Comparison of ENCODE assay signal across 21 mouse cellular contexts in genomic region chr2:72324436-72324835, GRCm38 (mm10). TPM values are rescaled to one million over a fixed set of nuclear protein-coding genes. Genes with fewer than 3 reads are reported as not detected.
A peak's percentile ranks its signal among the peaks of the same experiment; 100 is the strongest.
DNase-seq lines count a peak whose midpoint lies in the region; ATAC-seq lines count a peak whose summit lies in the region.
"Had no signal": no experiment of that assay in that cellular context is flagged by ENCODE, and none has a peak within 500 bp of the region (broad histone marks: within the 10 kb centered on the region; RNA-seq: fewer than 3 reads in every experiment).

No protein-coding gene starts in this region.

- no peak overlapping the region for H3K27ac ChIP-seq in forebrain, embryonic 14.5 days (ENCODE audit: low read depth, low read length)
- no peak overlapping the region for H3K27ac ChIP-seq in forebrain, embryonic 13.5 days
- H3K27ac ChIP-seq in heart, embryonic 11.5 days (ENCODE audit: low read depth, low read length): no peak overlapping the region
- H3K27ac ChIP-seq in midbrain, embryonic 11.5 days (ENCODE audit: low read depth, low read length): no peak overlapping the region
- no peak overlapping the region for H3K27ac ChIP-seq in midbrain, embryonic 10.5 days (replicated peaks)
- H3K27ac ChIP-seq: embryonic facial prominence, embryonic 13.5 days; heart, embryonic 13.5 days; liver, embryonic 15.5 days; neural tube, embryonic 13.5 days had no signal

- intact Hi-C loops in heart, postnatal 14 days (cut with DNase I): no loop called here

- H3K4me2 ChIP-seq in forebrain, embryonic 14.5 days (ENCODE audit: low read length): no peak overlapping the region
- no peak overlapping the region for H3K4me2 ChIP-seq in forebrain, embryonic 13.5 days
- H3K4me2 ChIP-seq in heart, embryonic 11.5 days: no peak overlapping the region
- H3K4me2 ChIP-seq in midbrain, embryonic 11.5 days: no peak overlapping the region
- H3K4me2 ChIP-seq: embryonic facial prominence, embryonic 13.5 days; heart, embryonic 13.5 days; liver, embryonic 15.5 days; neural tube, embryonic 13.5 days had no signal

- no peaks in the 10 kb centered on the region for H3K27me3 ChIP-seq in forebrain, embryonic 14.5 days (replicated peaks; ENCODE audit: control insufficient read depth, insufficient read depth, low read length)
- H3K27me3 ChIP-seq in forebrain, embryonic 13.5 days: no peaks in the 10 kb centered on the region
- no peaks in the 10 kb centered on the region for H3K27me3 ChIP-seq in heart, embryonic 11.5 days (ENCODE audit: control insufficient read depth, insufficient read depth, low read length)
- no peaks in the 10 kb centered on the region for H3K27me3 ChIP-seq in midbrain, embryonic 11.5 days (ENCODE audit: control insufficient read depth, insufficient read depth, low read length)
- H3K27me3 ChIP-seq in midbrain, embryonic 10.5 days (ENCODE audit: low read depth, poor library complexity, severe bottlenecking): no peaks in the 10 kb centered on the region; the same call in 1 of the 2 replicates
- H3K27me3 ChIP-seq: embryonic facial prominence, embryonic 13.5 days; heart, embryonic 13.5 days; liver, embryonic 15.5 days; megakaryocyte, embryonic 14.5 days; neural tube, embryonic 13.5 days; Patski had no signal

- H3K4me1 ChIP-seq in forebrain, embryonic 14.5 days (ENCODE audit: control insufficient read depth, insufficient read depth, low read length): no peaks in the 10 kb centered on the region; the same call in 1 of the 2 replicates
- peaks cover 22% of the 10 kb centered on the region; the same call in 1 of the 2 replicates for H3K4me1 ChIP-seq in forebrain, embryonic 13.5 days
- H3K4me1 ChIP-seq in heart, embryonic 11.5 days (ENCODE audit: control insufficient read depth, insufficient read depth, low read length): peaks cover 30% of the 10 kb centered on the region
- H3K4me1 ChIP-seq in midbrain, embryonic 11.5 days (ENCODE audit: control insufficient read depth, insufficient read depth, low read length): peaks cover 7% of the 10 kb centered on the region
- H3K4me1 ChIP-seq in midbrain, embryonic 10.5 days: peaks cover 44% of the 10 kb centered on the region

- peak; percentile 41 for DNase-seq in forebrain, embryonic 14.5 days (ENCODE audit: low spot score)
- DNase-seq in heart, postnatal 14 days: peak; percentile 28 to 31
- DNase-seq in kidney, postnatal 10 days: peak; percentile 50
- no peak for DNase-seq in kidney, postnatal 36 days
- DNase-seq in midbrain, embryonic 11.5 days (ENCODE audit: low spot score, missing footprints): peak; percentile 51
- no peak for DNase-seq in midbrain, embryonic 10.5 days (ENCODE audit: low spot score)
- DNase-seq: adrenal gland, adult 8-10 months; cerebellum, postnatal 10 days; layer of hippocampus, postnatal 36 days; lung, postnatal 10 days; thymus, postnatal 14 days had no signal

- no peak for ATAC-seq in forebrain, embryonic 14.5 days
- ATAC-seq in forebrain, embryonic 13.5 days: no peak
- no peak for ATAC-seq in heart, embryonic 11.5 days (replicated peaks; ENCODE audit: insufficient number of reproducible peaks, low FRiP score, low TSS enrichment)
- no peak for ATAC-seq in midbrain, embryonic 11.5 days (ENCODE audit: low FRiP score)
- ATAC-seq: CD4-positive, CD25-positive, alpha-beta regulatory T cell, adult 4 months; intestine, embryonic 16.5 days; Patski had no signal

- H3K9me3 ChIP-seq in forebrain, embryonic 14.5 days (replicated peaks; ENCODE audit: control insufficient read depth, low read length): no peaks in the 10 kb centered on the region
- no peaks in the 10 kb centered on the region for H3K9me3 ChIP-seq in forebrain, embryonic 13.5 days (replicated peaks)
- H3K9me3 ChIP-seq in heart, embryonic 11.5 days (replicated peaks; ENCODE audit: control insufficient read depth, low read length): no peaks in the 10 kb centered on the region
- no peaks in the 10 kb centered on the region for H3K9me3 ChIP-seq in midbrain, embryonic 11.5 days (ENCODE audit: control insufficient read depth, low read length)
- no peaks in the 10 kb centered on the region for H3K9me3 ChIP-seq in midbrain, embryonic 10.5 days (replicated peaks)
- H3K9me3 ChIP-seq: embryonic facial prominence, embryonic 13.5 days; heart, embryonic 13.5 days; liver, embryonic 15.5 days; megakaryocyte, embryonic 14.5 days; neural tube, embryonic 13.5 days had no signal

- H3K4me3 ChIP-seq in forebrain, embryonic 14.5 days (ENCODE audit: low read depth, low read length): no peak overlapping the region
- H3K4me3 ChIP-seq in forebrain, embryonic 13.5 days: no peak overlapping the region
- no peak overlapping the region for H3K4me3 ChIP-seq in heart, embryonic 11.5 days (ENCODE audit: low read depth, low read length)
- H3K4me3 ChIP-seq in midbrain, embryonic 11.5 days (ENCODE audit: low read depth, low read length): no peak overlapping the region
- H3K4me3 ChIP-seq in midbrain, embryonic 10.5 days: no peak overlapping the region
- H3K4me3 ChIP-seq: embryonic facial prominence, embryonic 13.5 days; heart, embryonic 13.5 days; liver, embryonic 15.5 days; megakaryocyte, embryonic 14.5 days; neural tube, embryonic 13.5 days had no signal

- H3K36me3 ChIP-seq in forebrain, embryonic 14.5 days (ENCODE audit: control insufficient read depth, insufficient read depth, low read length): no peaks in the 10 kb centered on the region
- H3K36me3 ChIP-seq in forebrain, embryonic 13.5 days (ENCODE audit: poor library complexity, severe bottlenecking): no peaks in the 10 kb centered on the region
- no peaks in the 10 kb centered on the region for H3K36me3 ChIP-seq in heart, embryonic 11.5 days (ENCODE audit: control insufficient read depth, insufficient read depth, low read length)
- no peaks in the 10 kb centered on the region for H3K36me3 ChIP-seq in midbrain, embryonic 11.5 days (ENCODE audit: control insufficient read depth, insufficient read depth, low read length)
- no peaks in the 10 kb centered on the region for H3K36me3 ChIP-seq in midbrain, embryonic 10.5 days
- H3K36me3 ChIP-seq: embryonic facial prominence, embryonic 13.5 days; liver, embryonic 15.5 days; neural tube, embryonic 13.5 days had no signal

- no peak overlapping the region for H3K9ac ChIP-seq in forebrain, embryonic 14.5 days (ENCODE audit: low read length)
- no peak overlapping the region for H3K9ac ChIP-seq in forebrain, embryonic 13.5 days
- H3K9ac ChIP-seq in heart, embryonic 11.5 days (ENCODE audit: low read depth, low read length): no peak overlapping the region
- H3K9ac ChIP-seq in midbrain, embryonic 11.5 days (ENCODE audit: low read length): no peak overlapping the region
- H3K9ac ChIP-seq: embryonic facial prominence, embryonic 13.5 days; heart, embryonic 13.5 days; liver, embryonic 15.5 days; neural tube, embryonic 13.5 days had no signal

- WGBS in forebrain, embryonic 14.5 days: 45% methylated on average over 12 of the region's 12 CpGs
- 54% methylated on average over 12 of the region's 12 CpGs for WGBS in forebrain, embryonic 13.5 days
- WGBS in heart, embryonic 11.5 days (ENCODE audit: insufficient replicate concordance): 82% methylated on average over 12 of the region's 12 CpGs
- 87% methylated on average over 12 of the region's 12 CpGs for WGBS in midbrain, embryonic 11.5 days
- 90% methylated on average over 12 of the region's 12 CpGs for WGBS in midbrain, embryonic 10.5 days

RNA-seq across cellular contexts. Expression of gene Map3k20, which starts 39.0 kb away (rescaled TPM):
- polyA plus RNA-seq in forebrain, embryonic 14.5 days (2014; fragmentation: Nextera tagmentation; extraction: Ambion mirVana): 4.0 and 5.0 TPM in 2 replicates
- 5.9 and 6.0 TPM in 2 replicates for polyA plus RNA-seq in forebrain, embryonic 13.5 days (2015; fragmentation: Nextera tagmentation; extraction: Ambion mirVana)
- total RNA-seq in heart, postnatal 14 days (2021): 100 to 1,000 TPM; 220 to 230 TPM
- polyA plus RNA-seq in heart, embryonic 11.5 days (2014; fragmentation: Nextera tagmentation; extraction: Ambion mirVana): 62.5 and 68.7 TPM in 2 replicates
- 7.5 and 8.3 TPM in 2 replicates for polyA plus RNA-seq in midbrain, embryonic 11.5 days (2014; fragmentation: Nextera tagmentation; extraction: Ambion mirVana)
- polyA plus RNA-seq in midbrain, embryonic 10.5 days (2016; fragmentation: Nextera tagmentation; extraction: Ambion mirVana): 7.4 and 8.2 TPM in 2 replicates

Comparison
In these comparisons a context has a peak if more than half of its experiments do, and no peak if none do; other contexts are left out.
1. DNase-seq: peak in forebrain, embryonic 14.5 days (single experiment), heart, postnatal 14 days (2 of 2), kidney, postnatal 10 days (single experiment) and midbrain, embryonic 11.5 days (single experiment); none in kidney, postnatal 36 days (0 of 2) and midbrain, embryonic 10.5 days (single experiment).